Mouse (Mus musculus) gastrocnemius, postnatal 36 days (tissue): ENCODE results near the gene Sult4a1. TPM values are rescaled to one million over a fixed set of nuclear protein-coding genes. Genes with fewer than 3 reads are reported as not detected.
A peak's percentile ranks its signal among the peaks of the same experiment; 100 is the strongest.

Experiments used
- DNase-seq, 2 experiments: peaks; one replicate each; pipeline ENCODE4 v3.0.0; 2022
- intact Hi-C: fragments of 180-260 bp; cut with DNase I; formaldehyde crosslinking; loops from one replicate; pipeline ENCODE4 v1.15.1; 2025
- total RNA-seq, 2 experiments: library from RNA; stranded (reverse); gene quantifications; 2 replicates each; pipeline ENCODE4 v1.2.3; 2021

The Sult4a1 gene
- total RNA-seq, 2 experiments from 2014 or later, result not detected

GRCm38 (mm10) chr15:84053240-84053639 is 52.3 kb downstream of the Sult4a1 start:
- intact Hi-C loops, result loop anchor here (1.0 to 5.0 kb wide), 2 partner anchors 196 to 291 kb away; no protein-coding TSS in a partner anchor
- no peak for DNase-seq

GRCm38 (mm10) chr15:84052390-84052789 is 53.2 kb downstream of the Sult4a1 start:
- no peak for DNase-seq
- intact Hi-C loops, result loop anchor here (5.0 kb wide), 1 partner anchor 290 kb away; no protein-coding TSS in a partner anchor

GRCm38 (mm10) chr15:84049570-84049969 is 56.0 kb downstream of the Sult4a1 start:
- intact Hi-C loops, result no loop called here
- peak in 1 of 2 experiments; percentile 17 for DNase-seq

DNA sequence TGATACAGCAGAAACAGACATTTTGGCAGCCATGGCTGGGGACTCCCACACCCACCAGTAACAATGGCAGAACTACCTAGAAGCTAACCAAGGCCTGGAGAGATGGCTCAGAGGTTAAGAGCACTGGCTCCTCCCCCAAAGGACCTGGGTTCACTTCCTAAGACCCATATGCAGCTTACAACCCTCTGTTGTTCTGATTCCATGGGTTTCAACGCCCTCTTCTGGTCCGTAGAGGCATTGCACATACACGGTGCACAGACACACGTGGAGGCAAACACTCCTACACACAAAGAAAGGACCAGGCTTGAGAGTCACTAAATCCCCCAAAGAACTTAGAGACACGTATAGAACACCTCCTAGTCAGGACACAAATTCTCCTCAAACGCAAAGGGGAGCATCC is 60.0 kb downstream of the Sult4a1 start:
- intact Hi-C loops, result no loop called here
- no peak for DNase-seq

GRCm38 (mm10) chr15:84037067-84037466 is 68.5 kb downstream of the Sult4a1 start:
- intact Hi-C loops, result no loop called here
- DNase-seq, result no peak

Other genes starting within 250 kb of the Sult4a1 start
- 1 to 10 TPM; 4.7 to 5.0 TPM for gene Efcab6, start 40.4 kb downstream of the Sult4a1 start, total RNA-seq
- gene Pnpla5, start 17.4 kb upstream of the Sult4a1 start, total RNA-seq, result not detected
- gene Pnpla3, start 62.1 kb upstream of the Sult4a1 start, total RNA-seq, result 1 to 10 TPM; 3.8 to 5.9 TPM
- gene Samm50, start 86.5 kb upstream of the Sult4a1 start, total RNA-seq, result 100 to 1,000 TPM; 169 to 174 TPM
- gene Parvb, start 126.3 kb upstream of the Sult4a1 start, total RNA-seq, result 10 to 100 TPM; 45.8 to 49.5 TPM
- gene Parvg, start 218.3 kb upstream of the Sult4a1 start, total RNA-seq, result under 1 TPM; 0.74 to 0.97 TPM